Mouse (Mus musculus): ENCODE data around the gene Tns4. TPM values are rescaled to one million over a fixed set of nuclear protein-coding genes. Genes with fewer than 3 reads are reported as not detected.
A peak's percentile ranks its signal among the peaks of the same experiment; 100 is the strongest.

Tns4 gene
- polyA plus RNA-seq, 1 experiment from 2014 or later, result 0.36 TPM

DNA sequence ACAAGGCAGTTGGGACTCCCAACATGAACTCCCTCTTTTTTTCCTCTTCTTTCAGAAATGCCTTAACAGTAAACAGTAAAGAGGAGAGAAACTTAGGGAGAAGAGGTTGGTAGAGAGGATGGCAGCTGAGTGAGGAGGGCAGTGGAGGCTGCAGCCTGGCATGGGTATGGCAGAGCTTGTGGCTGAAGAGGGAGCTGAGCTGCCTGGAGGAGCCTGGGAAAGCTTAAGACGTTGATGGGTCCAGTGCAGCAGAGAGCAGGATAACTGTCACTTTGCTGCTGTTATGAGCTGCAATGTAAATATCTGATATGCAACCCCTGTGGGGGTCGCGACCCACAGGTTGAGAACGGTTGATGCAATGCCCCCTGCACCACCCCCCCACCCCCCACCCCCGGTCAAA lies 23.6 kb upstream of the Tns4 start:
- H3K27me3 ChIP-seq (ENCODE audit: insufficient read depth, poor library complexity, severe bottlenecking), result no peaks in the 10 kb centered on the region
- no peaks in the 10 kb centered on the region for H3K9me3 ChIP-seq
- H3K4me1 ChIP-seq, result peaks cover 12% of the 10 kb centered on the region
- no peaks in the 10 kb centered on the region for H3K36me3 ChIP-seq
- DNase-seq (ENCODE audit: low spot score), result no peak
- H3K4me3 ChIP-seq, result no peak overlapping the region
- WGBS, result 55% methylated on average over 5 of the region's 5 CpGs
- H3K27ac ChIP-seq, result peak overlapping the region; percentile 56

- Histone ChIP-seq H3K27me3 (ENCODE audit: insufficient read depth, poor library complexity, severe bottlenecking) (no peaks in the 10 kb centered on the region), H3K27ac (no peak overlapping the region), H3K4me1 (peaks cover 21% of the 10 kb centered on the region), H3K9me3 (no peaks in the 10 kb centered on the region), H3K36me3 (no peaks in the 10 kb centered on the region), H3K4me3 (no peak overlapping the region)
- no peak for DNase-seq (ENCODE audit: low spot score)
- WGBS, result 91% methylated on average over 7 of the region's 7 CpGs
Observed at GRCm38 (mm10) chr11:99111631-99112030, 22.5 kb upstream of the Tns4 start.

- Histone ChIP-seq H3K9me3 (no peaks in the 10 kb centered on the region), H3K4me3 (no peak overlapping the region), H3K27me3 (ENCODE audit: insufficient read depth, poor library complexity, severe bottlenecking) (no peaks in the 10 kb centered on the region), H3K4me1 (peaks cover 26% of the 10 kb centered on the region), H3K27ac (0 out of 2 replicates have a peak overlapping the region, but pooled peaks have one; percentile 29), H3K36me3 (no peaks in the 10 kb centered on the region)
- DNase-seq (ENCODE audit: low spot score), result no peak
- WGBS, result 66% methylated on average over 11 of the region's 11 CpGs
Observed at GRCm38 (mm10) chr11:99111155-99111554, 22.0 kb upstream of the Tns4 start.

DNA sequence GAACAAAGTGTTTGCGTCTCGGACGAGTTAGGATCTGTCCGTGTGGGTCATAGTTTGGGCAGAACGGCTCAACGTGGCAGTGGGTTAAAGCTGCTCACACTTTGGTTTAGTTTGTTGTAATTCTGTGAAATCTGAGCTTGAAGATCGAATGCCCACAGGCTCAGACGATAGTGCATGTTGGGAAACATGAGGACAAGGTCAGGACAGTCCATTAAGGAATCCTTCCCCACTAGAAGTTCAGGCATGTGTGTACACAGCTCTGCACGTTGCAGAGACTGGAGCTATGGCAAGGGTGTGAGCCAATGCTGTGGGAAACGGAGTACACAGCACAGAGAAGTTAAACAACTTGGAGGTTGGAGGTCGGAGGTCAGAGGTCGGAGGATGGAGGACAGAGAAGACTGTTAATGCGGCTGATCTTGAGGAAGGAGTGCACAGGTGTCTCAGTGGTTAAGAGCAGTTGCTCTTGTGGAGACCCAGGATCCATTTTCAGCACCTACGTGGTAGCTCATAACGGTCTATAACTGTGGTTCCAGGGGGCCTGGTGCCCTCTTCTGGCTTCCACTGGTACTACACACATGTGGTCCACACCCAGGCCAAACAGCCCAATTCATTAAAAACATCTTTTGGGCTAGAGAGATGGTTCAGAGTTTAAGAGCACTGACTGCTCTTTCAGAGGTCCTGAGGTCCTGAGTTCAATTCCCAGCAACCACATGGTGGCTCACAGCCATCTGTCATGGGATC lies 21.4 kb upstream of the Tns4 start:
- H3K9me3 ChIP-seq, result no peaks in the 10 kb centered on the region
- no peak for DNase-seq (ENCODE audit: low spot score)
- H3K4me1 ChIP-seq, result peaks cover 31% of the 10 kb centered on the region
- no peaks in the 10 kb centered on the region for H3K27me3 ChIP-seq (ENCODE audit: insufficient read depth, poor library complexity, severe bottlenecking)
- WGBS, result 83% methylated on average over 15 of the region's 15 CpGs
- H3K36me3 ChIP-seq, result no peaks in the 10 kb centered on the region
- no peak overlapping the region for H3K4me3 ChIP-seq
- no peak overlapping the region for H3K27ac ChIP-seq

DNA sequence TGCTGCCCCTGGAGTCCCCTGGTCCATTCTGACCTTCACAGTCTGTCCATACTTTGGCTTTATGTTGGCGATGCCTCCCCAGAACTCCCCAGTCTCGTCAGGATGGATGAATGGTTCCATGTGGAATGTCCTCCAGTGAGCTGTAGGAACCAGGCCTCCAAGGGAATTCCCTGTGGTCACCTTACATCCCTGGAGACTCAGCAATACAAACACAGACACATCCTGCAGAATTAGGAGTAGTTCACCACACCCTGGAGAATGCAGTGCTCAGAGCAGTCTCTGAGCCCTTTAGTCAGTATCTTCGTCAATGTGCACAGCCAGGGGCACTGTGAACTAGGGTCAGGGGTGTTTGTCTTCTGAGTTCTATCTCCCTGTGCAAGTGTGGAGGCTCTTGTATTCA lies 19.2 kb upstream of the Tns4 start:
- no peaks in the 10 kb centered on the region for H3K36me3 ChIP-seq
- WGBS, result 63% methylated on average over 3 of the region's 3 CpGs
- H3K4me3 ChIP-seq, result no peak overlapping the region
- H3K4me1 ChIP-seq, result peaks cover 37% of the 10 kb centered on the region
- H3K27ac ChIP-seq, result no peak overlapping the region
- no peaks in the 10 kb centered on the region for H3K27me3 ChIP-seq (ENCODE audit: insufficient read depth, poor library complexity, severe bottlenecking)
- DNase-seq (ENCODE audit: low spot score), result no peak
- no peaks in the 10 kb centered on the region for H3K9me3 ChIP-seq

- H3K4me1 ChIP-seq, result peaks cover 30% of the 10 kb centered on the region
- H3K27ac ChIP-seq, result peak overlapping the region; percentile 65
- no peaks in the 10 kb centered on the region for H3K9me3 ChIP-seq
- H3K36me3 ChIP-seq, result no peaks in the 10 kb centered on the region
- DNase-seq (ENCODE audit: low spot score), result no peak
- H3K27me3 ChIP-seq (ENCODE audit: insufficient read depth, poor library complexity, severe bottlenecking), result no peaks in the 10 kb centered on the region
- no peak overlapping the region for H3K4me3 ChIP-seq
- WGBS, result 67% methylated on average over 12 of the region's 12 CpGs
Observed at GRCm38 (mm10) chr11:99105981-99106726, 17.0 kb upstream of the Tns4 start.

DNA sequence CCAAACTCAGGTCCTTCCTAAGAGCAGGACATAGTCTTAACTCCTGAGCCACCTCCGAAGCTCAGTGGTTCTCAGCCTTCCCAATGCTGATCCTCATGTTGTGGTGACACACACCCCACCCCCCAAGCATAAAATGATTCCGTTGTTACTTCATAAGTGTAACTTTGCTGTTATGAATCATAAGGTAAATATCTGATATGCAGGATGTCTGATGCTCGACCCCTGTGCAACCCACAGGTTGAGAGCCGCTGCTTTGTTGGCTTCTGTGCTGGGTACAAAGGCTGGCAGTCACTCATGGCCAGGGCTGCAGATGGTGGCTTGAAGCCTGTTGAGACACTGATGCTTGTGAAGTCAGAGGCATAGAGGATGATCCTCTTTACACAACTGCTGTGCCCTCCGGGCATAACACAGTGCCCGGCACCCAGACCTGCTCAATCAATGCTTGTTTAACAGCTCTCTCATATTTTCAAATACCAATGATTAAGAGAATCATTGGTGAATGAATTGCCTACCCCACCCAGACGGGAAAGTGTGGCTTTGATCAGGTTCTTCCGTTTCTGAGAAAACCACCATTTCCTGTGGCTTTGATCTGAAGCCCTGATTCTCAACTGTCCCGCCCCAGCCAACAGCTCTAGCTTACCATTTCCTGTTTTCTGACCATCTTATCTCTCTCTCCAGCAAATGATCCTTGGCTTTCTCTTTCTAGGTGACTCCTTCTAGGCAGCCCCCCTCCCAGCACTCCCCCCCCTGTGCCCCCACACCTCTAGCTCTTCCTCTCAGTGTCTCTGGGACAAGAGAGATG lies 15.7 kb upstream of the Tns4 start:
- Histone ChIP-seq H3K9me3 (no peaks in the 10 kb centered on the region), H3K27ac (0 out of 2 replicates have a peak overlapping the region, but pooled peaks have one; percentile 7), H3K36me3 (no peaks in the 10 kb centered on the region), H3K4me1 (peaks cover 30% of the 10 kb centered on the region), H3K4me3 (no peak overlapping the region), H3K27me3 (ENCODE audit: insufficient read depth, poor library complexity, severe bottlenecking) (no peaks in the 10 kb centered on the region)
- WGBS, result 64% methylated on average over 9 of the region's 9 CpGs
- DNase-seq (ENCODE audit: low spot score), result no peak

- H3K36me3 ChIP-seq, result no peaks in the 10 kb centered on the region
- H3K4me1 ChIP-seq, result peaks cover 30% of the 10 kb centered on the region
- H3K27ac ChIP-seq, result no peak overlapping the region; the same call in 1 of the 2 replicates
- no peak for DNase-seq (ENCODE audit: low spot score)
- H3K9me3 ChIP-seq, result no peaks in the 10 kb centered on the region
- 81% methylated on average over 9 of the region's 9 CpGs for WGBS
- H3K27me3 ChIP-seq (ENCODE audit: insufficient read depth, poor library complexity, severe bottlenecking), result no peaks in the 10 kb centered on the region
- no peak overlapping the region for H3K4me3 ChIP-seq
Observed at GRCm38 (mm10) chr11:99102575-99103270, 13.6 kb upstream of the Tns4 start.

DNA sequence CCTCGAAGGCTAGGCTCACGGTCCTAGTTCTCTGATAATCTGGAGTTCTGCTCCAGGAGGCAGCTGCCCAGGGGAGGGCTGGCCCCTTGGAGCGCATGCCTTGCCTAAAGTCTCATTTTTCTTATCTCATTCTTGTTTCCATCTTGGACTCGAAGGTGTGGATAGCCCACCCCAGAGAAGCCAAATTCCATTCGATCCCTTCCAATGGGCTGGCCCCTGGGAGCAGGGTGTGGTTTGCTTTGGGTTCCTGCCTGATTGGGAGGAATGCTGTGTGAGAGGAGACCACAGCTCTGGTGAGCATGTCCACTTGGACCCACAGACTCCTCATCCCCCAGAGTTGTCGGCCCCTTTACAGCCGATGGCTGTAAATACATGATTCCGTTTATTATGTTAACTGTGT lies 12.6 kb upstream of the Tns4 start:
- no peak for DNase-seq (ENCODE audit: low spot score)
- Histone ChIP-seq H3K9me3 (no peaks in the 10 kb centered on the region), H3K4me3 (no peak overlapping the region), H3K27me3 (ENCODE audit: insufficient read depth, poor library complexity, severe bottlenecking) (no peaks in the 10 kb centered on the region), H3K4me1 (peaks cover 21% of the 10 kb centered on the region), H3K36me3 (no peaks in the 10 kb centered on the region), H3K27ac (no peak overlapping the region)
- WGBS, result 40% methylated on average over 8 of the region's 8 CpGs

- Histone ChIP-seq H3K27ac (no peak overlapping the region), H3K27me3 (ENCODE audit: insufficient read depth, poor library complexity, severe bottlenecking) (no peaks in the 10 kb centered on the region), H3K9me3 (no peaks in the 10 kb centered on the region), H3K36me3 (no peaks in the 10 kb centered on the region), H3K4me3 (no peak overlapping the region), H3K4me1 (peaks cover 11% of the 10 kb centered on the region; the same call in 1 of the 2 replicates)
- 85% methylated on average over 5 of the region's 5 CpGs for WGBS
- DNase-seq (ENCODE audit: low spot score), result no peak
Observed at GRCm38 (mm10) chr11:99100215-99100614, 11.1 kb upstream of the Tns4 start.

GRCm38 (mm10) chr11:99099516-99099915 lies 10.4 kb upstream of the Tns4 start:
- peaks cover 4% of the 10 kb centered on the region; the same call in 1 of the 2 replicates for H3K4me1 ChIP-seq
- no peak overlapping the region for H3K4me3 ChIP-seq
- no peak overlapping the region for H3K27ac ChIP-seq
- 78% methylated on average over 7 of the region's 7 CpGs for WGBS
- H3K9me3 ChIP-seq, result no peaks in the 10 kb centered on the region
- no peaks in the 10 kb centered on the region for H3K27me3 ChIP-seq (ENCODE audit: insufficient read depth, poor library complexity, severe bottlenecking)
- DNase-seq (ENCODE audit: low spot score), result no peak
- H3K36me3 ChIP-seq, result no peaks in the 10 kb centered on the region

- no peak for DNase-seq (ENCODE audit: low spot score)
- Histone ChIP-seq H3K4me1 (peaks cover 4% of the 10 kb centered on the region; the same call in 1 of the 2 replicates), H3K9me3 (no peaks in the 10 kb centered on the region), H3K27ac (no peak overlapping the region), H3K36me3 (no peaks in the 10 kb centered on the region), H3K4me3 (no peak overlapping the region), H3K27me3 (ENCODE audit: insufficient read depth, poor library complexity, severe bottlenecking) (no peaks in the 10 kb centered on the region)
- WGBS, result 82% methylated on average over 9 of the region's 9 CpGs
Observed at GRCm38 (mm10) chr11:99098924-99099323, 9.8 kb upstream of the Tns4 start.
